Mouse (Mus musculus): ENCODE measurements around the gene Olfr441.
"Not testable (repeated sequence)": the region's sequence is repeated elsewhere in the genome, so short reads cannot be mapped to it uniquely, and the experiment has no call there.

Gene Olfr441

GRCm38 (mm10) chr6:43106069-43106468 is at the start of gene Olfr441:
Gene Olfr441 (plus strand): TSS chr6:43106369.
- DNase-seq (ENCODE audit: low read depth, low spot score): not testable (repeated sequence)

DNA sequence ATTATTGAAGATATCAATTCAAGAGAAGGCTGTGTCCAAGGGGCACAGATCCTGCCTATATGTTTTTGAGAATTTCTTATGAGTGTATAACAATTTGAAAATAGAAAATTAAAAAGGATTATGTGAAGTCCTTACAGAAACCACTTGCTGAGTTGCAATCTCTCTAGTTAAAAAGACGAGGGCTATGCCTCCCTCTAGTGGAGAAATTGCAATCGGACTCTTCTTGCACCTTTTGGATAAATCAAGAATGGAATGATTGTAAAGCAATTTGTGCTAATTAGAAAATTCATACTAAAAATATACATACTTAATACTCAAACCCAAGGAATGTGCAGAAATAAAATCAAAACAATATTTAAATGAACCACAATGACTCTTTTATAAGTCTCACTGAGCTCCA is 27.4 kb upstream of the Olfr441 start:
- no peak for DNase-seq (ENCODE audit: low read depth, low spot score)

GRCm38 (mm10) chr6:43081405-43081804 is 24.8 kb upstream of the Olfr441 start:
- not testable (repeated sequence) for DNase-seq (ENCODE audit: low read depth, low spot score)

GRCm38 (mm10) chr6:43146267-43146666 is 40.1 kb downstream of the Olfr441 start, which contains the start of gene Olfr237-ps1:
Gene Olfr237-ps1 (plus strand): TSS chr6:43146567.
- DNase-seq (ENCODE audit: low read depth, low spot score): not testable (repeated sequence)

GRCm38 (mm10) chr6:43159502-43159901 is 53.3 kb downstream of the Olfr441 start:
- DNase-seq (ENCODE audit: low read depth, low spot score): no peak

DNA sequence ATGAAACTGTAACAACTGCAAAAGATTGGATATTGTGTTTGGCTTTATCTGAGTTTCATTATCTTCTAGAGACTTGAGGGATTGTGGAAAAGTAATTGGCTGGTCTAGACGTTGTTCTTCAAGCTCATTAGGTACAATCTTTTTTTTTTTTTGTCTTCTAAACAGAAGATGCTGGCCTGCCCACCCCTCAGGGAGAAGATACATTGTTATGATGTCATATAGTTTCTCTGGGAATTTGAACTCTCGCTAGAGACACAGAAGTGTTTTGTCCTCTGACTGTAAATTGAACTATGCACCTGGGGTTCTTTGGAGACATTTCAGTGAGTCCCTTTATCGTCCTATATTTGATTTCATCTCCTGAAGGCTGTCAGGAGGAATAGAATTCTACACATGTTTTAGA is 56.8 kb downstream of the Olfr441 start, which contains the start of gene Olfr437:
Gene Olfr437 (plus strand): TSS at position 301 of the 400 bp plus-strand sequence.
- DNase-seq (ENCODE audit: low read depth, low spot score): no peak

DNA sequence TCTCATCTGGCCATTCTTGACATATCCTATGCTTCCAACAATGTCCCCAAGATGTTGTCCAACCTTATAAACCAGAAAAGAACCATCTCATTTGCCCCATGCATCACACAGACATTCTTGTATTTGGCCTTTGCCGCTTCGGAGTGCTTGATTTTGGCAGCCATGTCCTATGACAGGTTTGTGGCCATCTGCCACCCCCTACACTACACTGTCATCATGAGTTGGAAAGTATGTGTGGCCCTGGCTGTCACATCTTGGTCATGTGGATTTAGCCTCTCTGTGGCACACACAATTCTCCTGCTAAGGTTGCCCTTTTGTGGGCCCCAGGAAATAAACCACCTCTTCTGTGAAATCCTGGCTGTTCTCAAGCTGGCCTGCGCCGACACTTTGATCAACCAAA is 61.1 kb downstream of the Olfr441 start:
- no peak for DNase-seq (ENCODE audit: low read depth, low spot score)

Data from CD4-positive helper T cell, adult 2 months (primary cell).